Mouse (Mus musculus) C2C12 (cell line): Measurements from ENCODE around the gene 1700012B07Rik. TPM values are rescaled to one million over a fixed set of nuclear protein-coding genes. Genes with fewer than 3 reads are reported as not detected.
A peak's percentile ranks its signal among the peaks of the same experiment; 100 is the strongest.

Experiments used
- H3K27me3 ChIP-seq: one replicate; pipeline ENCODE4 v1.6.1; 2011; ENCODE audit not compliant: control insufficient read depth, insufficient read depth, insufficient read length
- H3K36me3 ChIP-seq: one replicate; pipeline ENCODE4 v1.6.1; 2011; ENCODE audit not compliant: control insufficient read depth, insufficient read depth
- H3K4me3 ChIP-seq: one replicate; pipeline ENCODE4 v1.5.1; 2011; ENCODE audit warnings: mild to moderate bottlenecking, control low read depth; ENCODE audit not compliant: poor library complexity, insufficient read depth, severe bottlenecking
- H3K79me2 ChIP-seq: one replicate; pipeline ENCODE4 v1.6.1; 2011; ENCODE audit not compliant: control insufficient read depth, insufficient read depth
- H3K79me3 ChIP-seq: one replicate; pipeline ENCODE4 v1.6.1; 2011; ENCODE audit warnings: low read depth, control low read depth
- H3ac ChIP-seq: one replicate; pipeline ENCODE3; 2011; ENCODE audit warnings: low read depth; ENCODE audit not compliant: control insufficient read depth, insufficient read length
- CEBPB ChIP-seq: IDR thresholded peaks from one replicate; pipeline ENCODE4 v1.6.1; 2011; ENCODE audit warnings: low read depth, mild to moderate bottlenecking, control low read depth, moderate library complexity
- CTCF ChIP-seq: IDR thresholded peaks from one replicate; pipeline ENCODE4 v1.5.1; 2011; ENCODE audit not compliant: control insufficient read depth, insufficient read depth, insufficient read length
- FOSL1 ChIP-seq: IDR thresholded peaks from one replicate; pipeline ENCODE4 v1.8.0; 2011; ENCODE audit warnings: mild to moderate bottlenecking, low read length; ENCODE audit not compliant: poor library complexity, insufficient read depth, severe bottlenecking
- MAX ChIP-seq: IDR thresholded peaks from one replicate; pipeline ENCODE4 v1.6.1; 2011; ENCODE audit warnings: mild to moderate bottlenecking, control low read depth
- MYOD1 ChIP-seq: IDR thresholded peaks from one replicate; pipeline ENCODE4 v1.6.1; 2011; ENCODE audit warnings: low read depth; ENCODE audit not compliant: control insufficient read depth, insufficient read length
- MYOG ChIP-seq: IDR thresholded peaks from one replicate; pipeline ENCODE4 v1.6.1; 2011; ENCODE audit not compliant: control insufficient read depth, insufficient read length; ENCODE audit errors: extremely low read depth
- USF1 ChIP-seq: IDR thresholded peaks from one replicate; pipeline ENCODE4 v1.6.1; 2011; ENCODE audit warnings: low read depth, mild to moderate bottlenecking, control low read depth, moderate library complexity
- polyA plus RNA-seq: library from polyadenylated mRNA; unstranded; fragments of >200 nt; fragmentation: generic; extraction: Trizol; gene quantifications from one replicate; pipeline ENCODE4 v1.2.1, GENCODE M21; 2012; ENCODE audit warnings: missing spikeins

Gene 1700012B07Rik
- polyA plus RNA-seq, 1 experiment, result 0.04 TPM

DNA sequence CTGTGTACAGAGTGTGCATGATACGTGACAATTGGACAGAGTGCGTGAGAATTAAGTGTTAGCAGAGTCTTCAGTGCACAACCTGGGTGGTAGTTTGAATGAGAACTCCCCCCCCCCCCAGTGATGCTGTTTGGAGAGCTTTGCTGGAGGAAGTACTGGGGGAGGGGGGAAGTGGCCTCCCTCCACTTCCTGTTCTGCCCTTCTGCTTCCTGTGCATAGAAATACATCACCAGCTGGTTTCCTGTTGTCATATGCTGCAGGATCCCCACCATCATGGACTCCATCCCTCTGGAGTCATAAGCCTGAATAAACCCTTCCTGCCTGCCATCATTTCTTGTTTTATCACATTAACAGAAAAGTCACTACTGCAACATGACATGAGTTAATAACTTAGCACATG, 35.9 kb downstream of the 1700012B07Rik start:
- Histone ChIP-seq H3K4me3 (no peak overlapping the region), H3K27me3 (no peaks in the 10 kb centered on the region), H3K79me3 (no peaks in the 10 kb centered on the region), H3ac (no peak overlapping the region), H3K79me2 (no peaks in the 10 kb centered on the region), H3K36me3 (no peaks in the 10 kb centered on the region)
- TF ChIP-seq FOSL1 (no peak), CTCF (no peak), CEBPB (no peak), MYOD1 (no peak), MYOG (no peak), MAX (no peak), USF1 (no peak)

- no peaks in the 10 kb centered on the region for H3K79me3 ChIP-seq
- no peaks in the 10 kb centered on the region for H3K79me2 ChIP-seq
- no peak overlapping the region for H3ac ChIP-seq
- no peak overlapping the region for H3K4me3 ChIP-seq
- H3K36me3 ChIP-seq, result no peaks in the 10 kb centered on the region
- H3K27me3 ChIP-seq, result no peaks in the 10 kb centered on the region
- TF ChIP-seq USF1, result peak; percentile 49
- TF ChIP-seq CTCF, result no peak
- no peak for TF ChIP-seq MYOG
- no peak for TF ChIP-seq CEBPB
Observed at GRCm38 (mm10) chr11:109790221-109790620, 37.6 kb downstream of the 1700012B07Rik start.

GRCm38 (mm10) chr11:109785392-109785791, 42.5 kb downstream of the 1700012B07Rik start:
- Histone ChIP-seq H3K27me3 (no peaks in the 10 kb centered on the region), H3K79me3 (no peaks in the 10 kb centered on the region)

DNA sequence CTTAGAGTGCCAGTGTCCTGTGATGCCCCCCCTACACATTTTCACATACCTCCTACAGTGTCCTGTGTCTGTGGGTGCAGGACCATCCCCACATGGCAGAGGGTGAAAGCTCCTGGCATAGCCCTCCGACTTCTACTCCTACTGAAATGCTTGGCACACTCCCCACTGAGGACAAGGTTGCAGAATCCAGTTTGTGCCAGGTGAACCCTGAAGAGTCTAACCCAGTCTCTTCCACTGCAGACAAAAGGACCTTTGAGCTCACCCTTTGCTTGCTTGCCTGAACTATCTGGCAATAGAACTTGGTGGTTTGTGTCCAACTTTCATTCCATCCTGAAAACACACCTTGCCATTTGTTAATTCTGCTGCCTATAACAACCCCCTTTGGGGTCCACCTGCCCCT, 56.5 kb downstream of the 1700012B07Rik start:
- Histone ChIP-seq H3K79me3 (no peaks in the 10 kb centered on the region), H3K4me3 (no peak overlapping the region), H3K27me3 (no peaks in the 10 kb centered on the region), H3ac (no peak overlapping the region), H3K36me3 (no peaks in the 10 kb centered on the region), H3K79me2 (no peaks in the 10 kb centered on the region)
- TF ChIP-seq CTCF (no peak), CEBPB (no peak), MYOG (no peak), MYOD1 (no peak), USF1 (no peak), FOSL1 (no peak), MAX (no peak)

More at GRCm38 (mm10) chr11:109785392-109785791, 42.5 kb downstream of the 1700012B07Rik start:
- H3K4me3 ChIP-seq, result no peak overlapping the region
- TF ChIP-seq MYOD1, result no peak
- TF ChIP-seq CTCF, result no peak
- no peak for TF ChIP-seq USF1
- TF ChIP-seq MYOG, result no peak
- no peak for TF ChIP-seq MAX
- TF ChIP-seq CEBPB, result no peak
- H3K79me2 ChIP-seq, result no peaks in the 10 kb centered on the region
- H3K36me3 ChIP-seq, result no peaks in the 10 kb centered on the region
- H3ac ChIP-seq, result no peak overlapping the region

DNA sequence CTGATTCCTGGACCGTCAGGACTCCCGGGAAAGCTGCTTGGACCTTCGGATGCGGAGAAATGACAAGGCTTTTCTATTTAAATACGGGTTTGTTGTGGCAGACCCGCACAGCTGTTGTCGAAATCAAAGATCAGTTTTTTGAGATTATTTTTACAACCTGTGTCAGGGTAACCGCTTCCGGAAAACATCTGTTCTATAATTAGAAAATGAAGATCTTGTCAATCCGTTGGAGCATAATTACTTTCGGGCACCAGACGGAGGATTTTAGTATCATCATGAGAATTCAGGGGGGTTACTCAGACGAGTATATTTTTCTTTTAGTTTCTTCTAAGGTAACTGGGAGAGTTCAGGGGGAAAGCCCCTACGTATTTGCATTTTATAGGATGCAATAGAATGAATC, 57.7 kb downstream of the 1700012B07Rik start:
- TF ChIP-seq CEBPB, result no peak
- no peak for TF ChIP-seq MAX
- TF ChIP-seq MYOG, result no peak
- no peak for TF ChIP-seq CTCF
- no peak for TF ChIP-seq MYOD1
- no peak for TF ChIP-seq FOSL1
- Histone ChIP-seq H3K4me3 (no peak overlapping the region), H3K27me3 (no peaks in the 10 kb centered on the region), H3ac (no peak overlapping the region), H3K79me2 (no peaks in the 10 kb centered on the region), H3K79me3 (no peaks in the 10 kb centered on the region), H3K36me3 (no peaks in the 10 kb centered on the region)

- Histone ChIP-seq H3K27me3 (no peaks in the 10 kb centered on the region), H3K4me3 (no peak overlapping the region), H3K79me3 (no peaks in the 10 kb centered on the region), H3K36me3 (no peaks in the 10 kb centered on the region), H3K79me2 (no peaks in the 10 kb centered on the region), H3ac (no peak overlapping the region)
- TF ChIP-seq CTCF (peak; percentile 5), MAX (no peak), CEBPB (no peak)
Observed at GRCm38 (mm10) chr11:109769091-109769490, 58.8 kb downstream of the 1700012B07Rik start.
